Mouse (Mus musculus): ENCODE measurements around the gene Ptgr2.
"Not testable (repeated sequence)": the region's sequence is repeated elsewhere in the genome, so short reads cannot be mapped to it uniquely, and the experiment has no call there.

Gene Ptgr2

DNA sequence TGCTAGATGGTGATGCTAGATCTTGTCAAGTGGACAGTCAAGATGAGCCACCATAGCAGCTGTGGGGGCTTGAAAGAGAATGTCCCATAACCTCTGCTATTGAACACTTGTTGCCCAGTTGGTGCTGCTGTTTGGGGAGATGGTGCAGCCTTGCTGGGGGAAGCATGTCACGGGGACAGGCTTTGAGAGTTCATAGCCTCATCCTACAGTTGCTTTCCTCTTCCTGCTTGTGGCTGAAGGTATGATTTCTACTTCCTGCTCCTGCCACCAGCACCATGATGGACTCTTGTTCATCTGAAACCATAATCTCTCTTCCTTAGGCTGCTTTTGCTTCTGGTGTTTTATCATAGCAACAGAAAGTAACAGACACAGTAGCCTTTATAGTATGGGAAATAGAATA, 19.5 kb downstream of the Ptgr2 start:
- DNase-seq (ENCODE audit: low spot score in 2 of 2) = no peak

DNA sequence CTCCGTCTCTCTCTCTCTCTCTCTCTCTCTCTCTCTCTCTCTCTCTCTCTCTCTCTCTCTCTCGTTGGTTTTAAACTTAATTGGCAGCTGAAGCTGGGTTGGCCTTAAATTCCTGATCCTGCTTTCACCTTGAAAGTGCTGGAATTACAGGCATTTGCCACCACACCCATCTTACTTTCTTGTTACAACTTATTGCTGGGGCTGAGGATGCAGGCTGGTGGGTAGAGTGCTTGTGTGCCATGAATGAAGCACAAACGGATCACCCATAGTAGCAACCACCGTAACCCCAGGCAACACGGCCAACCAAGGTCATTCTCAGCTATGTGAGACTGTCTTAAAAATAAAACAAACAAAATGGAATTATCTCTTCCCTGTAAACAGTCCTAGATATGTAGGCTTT, 26.3 kb downstream of the Ptgr2 start:
- no peak for DNase-seq (ENCODE audit: low spot score in 2 of 2)

DNA sequence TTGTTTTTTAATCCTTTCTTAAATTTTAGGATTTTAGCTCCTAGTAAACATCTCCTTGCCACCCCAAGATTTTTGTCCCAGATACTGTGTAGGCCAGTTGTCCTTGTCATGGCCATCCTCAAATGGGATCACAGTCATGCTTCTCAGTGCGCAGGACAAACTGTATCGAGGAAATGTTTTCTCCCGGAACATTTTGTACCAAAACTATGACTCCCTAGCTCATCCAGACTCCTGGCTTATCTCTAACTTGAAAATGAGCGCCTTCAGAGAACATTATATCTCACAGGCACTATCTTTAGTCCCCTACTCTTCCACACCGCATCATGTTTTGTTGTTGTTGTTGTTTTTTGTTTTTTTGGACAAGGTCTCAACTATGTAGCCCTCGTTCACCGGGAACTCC, 31.0 kb downstream of the Ptgr2 start:
- no peak for DNase-seq (ENCODE audit: low spot score in 2 of 2)

DNA sequence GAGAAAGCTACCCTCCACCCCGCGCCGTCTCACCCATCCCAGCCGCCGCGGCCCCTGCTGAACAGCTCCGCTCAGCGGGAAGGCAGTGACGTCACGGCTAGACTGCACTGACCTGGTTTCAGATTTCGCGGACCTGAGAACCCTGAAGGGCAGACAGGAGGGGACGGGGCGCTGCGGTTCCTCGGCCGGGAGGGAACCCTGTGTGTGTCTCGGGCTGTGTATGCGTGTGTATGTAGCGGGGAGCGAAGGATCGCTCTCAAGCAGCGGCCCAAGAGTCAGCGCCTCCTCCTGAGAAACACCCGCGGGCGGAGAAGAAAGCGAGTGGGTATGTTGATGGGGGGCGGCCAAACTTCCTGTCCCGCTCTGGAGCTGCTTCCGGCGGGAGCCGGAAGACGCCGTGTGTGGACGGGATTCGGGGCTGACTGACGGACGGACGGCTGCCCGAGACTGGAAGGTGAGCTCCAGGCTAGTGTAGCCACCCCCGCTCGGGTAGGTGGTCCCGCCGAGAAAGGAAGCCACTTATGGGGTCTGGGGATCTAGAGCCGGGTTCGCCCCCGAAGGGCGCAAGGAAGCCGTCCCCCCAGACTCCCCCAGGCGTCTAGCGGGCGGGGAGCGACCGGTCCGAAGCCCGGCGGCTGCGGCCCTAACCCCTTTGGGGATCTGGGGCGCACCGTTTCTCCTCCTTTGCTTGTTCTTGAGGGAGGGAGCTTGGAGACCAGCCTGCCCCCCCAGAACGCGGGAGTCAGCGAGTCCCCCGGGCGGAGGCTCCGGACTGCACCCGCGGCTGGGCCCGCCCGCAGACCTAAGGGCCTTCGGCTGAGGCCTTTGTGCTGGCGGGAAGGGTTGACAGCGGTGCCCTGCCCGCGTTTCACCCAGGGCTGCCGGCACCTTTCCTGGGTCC, 31.9 kb downstream of the Ptgr2 start, which contains the start of gene Zfp410:
TSS of gene Zfp410 (plus strand) at position 132 of the 901 bp plus-strand sequence.
- peak; percentile 47 to 78 for DNase-seq (ENCODE audit: low spot score in 2 of 2)

DNA sequence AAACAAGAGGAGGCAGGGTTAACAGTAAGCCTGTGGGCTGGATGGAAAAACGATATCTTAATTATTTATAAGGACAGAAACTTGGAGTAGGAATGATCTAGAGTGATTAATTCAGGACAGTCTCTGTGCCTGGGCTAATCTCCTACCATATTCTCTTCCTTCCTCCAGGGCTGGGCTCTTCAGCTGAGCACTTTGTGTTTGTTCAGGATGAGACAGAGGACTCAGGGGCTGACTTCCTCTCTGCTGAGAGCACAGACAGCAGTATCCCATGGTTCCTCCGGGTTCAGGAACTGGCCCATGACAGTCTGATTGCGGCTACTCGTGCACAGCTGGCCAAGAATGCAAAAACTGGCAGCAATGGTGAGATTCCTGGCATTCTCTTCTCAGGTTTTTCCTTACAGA, 42.1 kb downstream of the Ptgr2 start:
- no peak for DNase-seq (ENCODE audit: low spot score in 2 of 2)

DNA sequence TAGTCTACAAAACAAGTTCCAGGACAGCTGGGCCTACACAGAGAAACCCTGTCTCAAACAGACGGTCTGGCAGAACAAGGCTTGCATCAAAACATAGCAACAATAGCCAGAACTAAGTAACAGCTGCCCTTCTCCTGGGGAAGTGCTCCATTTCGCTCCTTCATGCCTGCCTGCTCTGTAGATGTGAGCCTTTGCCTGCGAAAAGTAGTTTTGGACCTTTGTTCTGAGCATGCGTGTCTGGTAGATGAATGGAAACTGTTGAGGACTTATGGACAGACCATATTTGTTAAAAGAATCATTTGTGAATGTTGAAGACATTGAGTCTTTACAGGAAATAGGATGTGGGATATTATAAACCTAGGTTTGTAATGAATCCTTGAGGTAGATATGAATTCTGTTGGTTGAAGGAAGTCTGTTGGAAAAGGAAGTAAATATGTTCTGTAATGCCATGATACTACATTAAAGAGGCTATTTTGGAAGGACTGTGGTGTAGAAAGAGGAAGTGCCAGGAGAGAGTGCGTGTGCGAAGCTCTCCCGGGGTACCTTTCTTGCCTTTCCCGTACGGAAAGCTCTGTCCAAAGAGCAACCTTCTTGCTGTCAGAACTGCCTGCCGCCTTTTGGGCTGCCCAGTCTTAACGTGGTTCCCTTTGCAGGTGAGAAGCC, 52.1 kb downstream of the Ptgr2 start:
- DNase-seq (ENCODE audit: low spot score in 2 of 2) = no peak

DNA sequence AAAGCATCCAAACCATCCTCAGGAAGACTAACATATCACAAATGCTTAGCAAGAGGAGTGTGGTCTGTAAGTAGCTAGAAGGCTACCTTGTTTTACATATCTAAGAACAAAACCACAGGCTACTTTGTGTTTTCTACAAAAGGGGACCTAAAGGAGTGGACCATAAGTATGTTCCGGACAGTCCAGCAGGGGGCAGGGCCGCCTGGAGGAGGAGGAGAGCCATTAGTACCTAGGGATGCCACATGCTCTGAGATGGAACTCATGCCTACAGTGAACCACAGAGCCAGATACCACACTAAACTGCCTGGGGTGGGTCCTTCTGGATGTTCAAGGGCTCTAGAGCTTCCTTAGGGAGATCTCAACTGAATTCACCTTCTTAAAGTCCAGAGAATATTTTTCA, 62.2 kb downstream of the Ptgr2 start:
- no peak for DNase-seq (ENCODE audit: low spot score in 2 of 2)

DNA sequence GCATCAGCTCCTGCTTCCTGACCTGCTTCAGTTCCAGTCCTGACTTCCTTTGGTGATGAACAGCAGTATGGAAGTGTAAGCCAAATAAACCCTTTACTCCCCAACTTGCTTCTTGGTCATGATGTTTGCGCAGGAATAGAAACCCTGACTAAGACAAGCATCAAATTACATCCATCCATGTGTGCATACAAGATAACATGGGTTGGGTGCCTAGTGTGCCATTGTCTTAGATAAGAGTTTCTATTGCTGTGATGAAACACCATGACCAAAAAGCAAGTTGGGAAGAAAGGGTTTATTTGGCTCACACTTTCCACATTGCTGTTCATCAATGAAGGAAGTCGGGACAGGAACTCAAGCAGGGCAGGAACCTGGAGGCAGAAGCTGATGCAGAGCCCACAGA, 73.7 kb downstream of the Ptgr2 start:
- not testable (repeated sequence) for DNase-seq (ENCODE audit: low spot score in 2 of 2)

DNA sequence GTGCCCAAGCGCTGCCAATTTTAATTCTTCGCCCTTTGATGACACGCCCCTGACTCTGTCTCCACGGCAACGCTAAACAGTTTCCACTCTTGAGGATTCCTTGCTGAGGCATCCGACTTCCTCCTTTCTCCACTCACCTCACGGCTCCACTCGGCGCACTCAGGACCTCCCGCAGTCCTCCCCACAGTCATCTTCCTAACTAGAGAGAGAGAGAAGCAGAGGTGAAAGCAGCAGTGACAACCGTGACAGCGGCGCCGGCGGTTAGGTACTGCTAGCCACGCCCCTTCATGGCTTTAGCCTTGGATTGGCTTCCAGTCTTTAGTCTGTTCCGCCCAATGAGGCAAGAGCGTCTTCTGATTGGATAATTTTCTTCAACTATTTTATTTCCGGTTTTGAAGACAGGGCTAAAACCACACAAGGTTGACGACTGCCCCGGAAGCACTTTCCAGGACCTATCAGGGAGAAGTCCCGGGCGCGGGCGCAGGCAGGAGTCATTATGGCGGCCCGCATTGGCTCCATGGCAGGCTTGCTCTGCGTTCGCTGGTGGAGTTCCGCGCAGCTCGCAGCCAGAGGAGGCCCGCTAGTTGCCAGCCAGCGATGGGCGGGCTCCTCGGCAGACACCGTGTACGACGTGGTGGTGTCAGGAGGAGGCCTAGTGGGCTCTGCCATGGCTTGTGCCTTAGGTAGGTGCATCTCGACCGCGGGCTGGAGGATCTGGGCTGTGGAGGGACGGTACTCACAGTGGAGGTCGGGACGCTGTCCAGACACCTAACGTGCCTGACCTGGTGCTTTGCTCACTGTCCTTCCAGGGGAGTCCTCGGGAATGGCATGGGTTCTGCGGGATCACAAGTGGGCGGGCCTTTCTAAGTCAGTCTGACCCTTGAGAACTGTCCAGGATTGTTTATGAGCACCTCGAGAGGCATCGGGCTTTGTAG, 76.8 kb downstream of the Ptgr2 start, which contains the start of the genes Coq6 and Fam161b:
TSS of gene Coq6 (plus strand) at position 103 of the 935 bp plus-strand sequence.
TSS of gene Fam161b (minus strand) at position 279 of the 935 bp plus-strand sequence.
- DNase-seq (ENCODE audit: low spot score in 2 of 2) = peak; percentile 81 to 90

DNA sequence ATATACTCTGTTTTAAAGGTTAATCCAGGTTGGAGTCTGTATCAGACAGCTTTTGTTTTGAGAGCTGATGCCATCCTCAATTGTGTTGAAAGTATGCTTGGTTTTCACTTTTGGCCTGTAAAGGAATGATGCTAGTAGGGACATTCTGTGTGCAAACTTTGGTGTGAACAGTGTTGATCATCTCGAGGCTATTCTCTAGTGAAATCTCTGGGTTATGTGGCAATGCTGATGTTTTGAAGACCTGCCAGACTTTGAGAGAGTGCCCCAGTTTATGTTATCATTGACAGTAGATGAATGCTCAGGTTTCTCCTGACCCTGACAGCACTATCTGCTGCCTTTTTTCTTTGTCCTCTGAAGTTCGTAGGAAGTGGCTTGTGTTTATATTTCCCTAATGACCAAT, 77.8 kb downstream of the Ptgr2 start:
- no peak for DNase-seq (ENCODE audit: low spot score in 2 of 2)

DNA sequence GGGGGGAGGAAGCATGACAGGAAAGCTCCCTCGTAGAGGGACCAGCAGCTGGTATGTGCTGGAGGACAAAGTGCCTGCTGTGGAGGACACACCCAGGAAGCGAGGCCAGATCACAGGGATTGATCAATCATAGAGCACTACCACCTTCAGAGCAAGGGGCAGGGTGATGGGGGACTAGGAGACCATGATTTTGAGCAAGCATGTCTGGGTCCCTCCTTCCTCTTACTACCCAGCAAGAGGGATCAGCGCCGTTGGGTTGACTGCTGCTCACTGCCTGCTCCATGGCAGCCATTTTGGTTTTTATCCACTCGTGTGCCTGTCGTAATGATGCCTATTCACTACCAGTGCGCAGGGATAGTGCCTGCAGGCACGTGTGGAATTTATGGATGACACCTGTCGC, 79.3 kb downstream of the Ptgr2 start:
- DNase-seq (ENCODE audit: low spot score in 2 of 2) = no peak

DNA sequence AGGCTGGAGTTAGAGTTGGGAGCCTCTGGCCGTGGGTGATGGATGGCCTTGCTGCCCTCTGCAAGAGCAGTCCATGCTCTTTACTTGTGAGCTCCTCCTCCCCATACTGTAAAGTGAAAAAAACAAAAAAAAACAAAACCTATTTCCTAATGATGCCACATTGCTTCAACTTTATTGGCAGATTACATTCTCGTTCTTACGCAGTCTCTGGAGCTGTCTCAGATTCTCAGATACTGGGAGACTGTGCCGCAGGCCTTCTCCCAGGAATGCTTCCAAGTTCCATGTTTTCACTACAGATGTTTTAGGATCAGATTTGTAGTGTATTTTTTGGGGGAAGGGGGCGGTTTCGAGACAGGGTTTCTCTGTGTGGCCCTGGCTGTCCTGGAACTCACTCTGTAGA, 80.1 kb downstream of the Ptgr2 start:
- DNase-seq (ENCODE audit: low spot score in 2 of 2) = no peak
